Mouse (Mus musculus): ENCODE results near the gene Myrf.

DNA sequence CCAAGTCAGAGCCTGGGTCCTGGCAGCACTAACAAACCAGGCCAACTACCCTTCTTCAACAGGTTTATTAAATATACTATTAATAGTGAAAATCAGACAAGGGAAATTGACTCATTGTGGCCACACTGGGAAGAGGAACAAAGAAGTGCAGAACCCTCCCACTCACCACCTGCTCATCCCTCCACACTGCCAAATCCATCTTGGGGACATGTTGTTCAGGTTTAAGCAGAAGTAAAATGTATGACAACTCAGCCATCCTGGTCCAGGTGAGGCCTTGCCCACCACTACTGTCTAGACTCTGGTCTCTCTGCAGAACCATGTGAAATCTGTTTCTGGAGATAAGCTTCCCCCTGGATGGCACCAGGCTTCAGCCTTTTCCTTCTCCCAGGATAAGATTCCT lies 68.7 kb downstream of the Myrf start:
- no peak for TF ChIP-seq EP300 (IDR thresholded peaks at IDR 0.05)
- no peak for TF ChIP-seq CTCF (IDR thresholded peaks at IDR 0.05)
